Mouse (Mus musculus) adrenal gland, adult 2 months (tissue): ENCODE measurements around the gene Washc3. TPM values are rescaled to one million over a fixed set of nuclear protein-coding genes. Genes with fewer than 3 reads are reported as not detected.

Source experiments
- DNase-seq: peaks from one replicate; pipeline ENCODE4 v3.0.0; 2021
- long read RNA-seq: library from polyadenylated mRNA; stranded (forward); transcript quantifications from one replicate; pipeline ENCODE4 v2.0.0, GENCODE M21; 2021
- polyA plus RNA-seq: library from polyadenylated mRNA; depleted of rRNA; stranded (reverse); fragments of >200 nt; gene quantifications from 2 replicates; pipeline ENCODE4 v1.2.3, GENCODE M21; 2012; rRNA removed
- total RNA-seq, 2 experiments: library from RNA; stranded (reverse); gene quantifications; 2 replicates each; pipeline ENCODE4 v1.2.3; 2021

Gene Washc3
- total RNA-seq (10 to 100 TPM; 52.5 to 55.0 TPM), polyA plus RNA-seq (3.8 and 6.2 TPM in 2 replicates)
- long read RNA-seq, transcript Washc3-201 (7 exons, 1,052 nt), result major isoform, 20 of 32 reads
- long read RNA-seq, transcript Washc3-203 (7 exons, 838 nt), result minor isoform, 9 of 32 reads
- long read RNA-seq, partial matches to known transcripts, result 2 of 32 reads
- long read RNA-seq, other reads (novel, unspliced or antisense), result 1 of 32 reads

GRCm38 (mm10) chr10:88200951-88201638 lies at the start of gene Washc3:
Gene Washc3, plus strand, starts transcription at chr10:88201093.
- DNase-seq, result peak; percentile 93

DNA sequence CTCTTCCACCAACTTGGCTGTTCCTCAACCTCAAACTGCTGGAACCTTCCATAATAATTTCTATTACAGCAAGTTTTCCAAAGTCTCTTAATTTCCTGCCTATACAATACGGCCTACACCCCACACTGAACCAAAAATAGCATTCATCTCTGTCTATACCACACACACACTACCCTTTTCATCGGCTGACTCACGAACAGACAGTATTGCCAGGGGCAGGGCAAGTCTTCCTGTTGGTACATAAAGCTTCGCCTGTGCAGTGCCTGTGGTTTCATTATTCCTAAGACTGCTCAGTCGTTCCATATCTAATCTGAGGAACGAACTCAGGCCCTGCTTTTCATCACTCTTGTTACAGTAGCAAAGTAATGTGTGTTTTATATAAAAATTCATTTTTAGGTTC lies 49.2 kb upstream of the Washc3 start:
- no peak for DNase-seq

DNA sequence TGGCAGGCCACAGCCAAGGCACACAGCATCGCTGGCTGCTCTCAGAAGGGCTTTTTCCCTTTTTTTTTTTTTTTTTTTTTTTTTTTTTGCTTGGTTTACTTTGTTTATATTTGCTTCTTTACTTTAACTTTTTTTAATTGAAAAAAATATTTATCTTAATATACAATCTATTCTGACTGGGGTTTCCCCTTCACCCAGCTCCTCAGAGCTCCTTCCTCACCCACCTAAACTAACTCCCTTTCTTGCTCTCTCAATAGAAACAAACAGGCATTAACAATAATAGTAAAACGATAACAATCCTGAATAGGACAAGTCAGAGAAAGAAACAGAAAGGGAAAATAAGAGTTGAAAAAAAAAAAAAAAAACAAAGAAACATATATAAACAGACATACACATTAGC lies 38.8 kb upstream of the Washc3 start:
- no peak for DNase-seq

GRCm38 (mm10) chr10:88162676-88163075 lies 38.2 kb upstream of the Washc3 start:
- DNase-seq, result no peak

- no peak for DNase-seq
These were observed 34.7 kb upstream of the Washc3 start for GRCm38 (mm10) chr10:88166158-88166557.

GRCm38 (mm10) chr10:88167438-88168077 lies 33.3 kb upstream of the Washc3 start:
- DNase-seq, result no peak

DNA sequence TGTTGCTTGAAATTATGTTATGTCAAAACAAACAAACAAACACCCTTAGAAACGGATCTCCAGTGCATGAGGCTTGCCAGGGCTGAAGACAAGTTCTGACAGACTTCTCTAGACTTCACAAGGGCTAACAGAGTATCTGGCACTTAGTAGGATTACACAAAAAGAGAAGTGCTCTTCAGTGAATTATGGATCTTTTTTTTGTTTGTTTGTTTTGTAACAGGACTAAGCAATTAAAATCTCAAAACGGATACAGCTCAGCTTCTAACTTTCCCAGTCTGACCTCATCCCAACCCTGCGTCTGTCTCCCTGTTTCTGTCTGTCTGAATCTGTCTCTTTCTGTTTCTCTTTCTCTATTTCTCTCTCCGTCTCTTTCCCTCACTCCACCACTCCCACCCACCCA lies 352 bp upstream of the Washc3 start:
- DNase-seq, result no peak

- no peak for DNase-seq
These were observed 757 bp downstream of the Washc3 start for GRCm38 (mm10) chr10:88201650-88202049.

DNA sequence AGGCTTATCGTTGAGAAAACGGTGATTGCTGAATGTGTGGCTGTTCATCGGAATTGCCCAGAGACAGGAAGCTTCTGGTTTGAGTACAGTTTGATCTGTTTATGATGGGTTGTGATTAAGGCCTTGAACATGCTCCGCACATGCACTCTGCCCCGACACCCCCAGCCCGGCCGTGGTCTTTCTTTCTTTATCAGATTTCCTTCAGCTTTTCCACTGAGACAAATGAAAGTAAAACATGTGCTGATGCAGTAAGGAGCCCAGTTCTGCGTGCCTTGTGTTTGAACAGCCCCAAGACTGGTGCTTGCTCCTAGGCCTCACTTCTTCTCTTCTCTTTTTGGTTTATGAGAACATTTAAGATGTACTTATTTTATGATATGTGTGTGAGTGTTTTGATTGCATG lies 1.7 kb downstream of the Washc3 start:
- no peak for DNase-seq

DNA sequence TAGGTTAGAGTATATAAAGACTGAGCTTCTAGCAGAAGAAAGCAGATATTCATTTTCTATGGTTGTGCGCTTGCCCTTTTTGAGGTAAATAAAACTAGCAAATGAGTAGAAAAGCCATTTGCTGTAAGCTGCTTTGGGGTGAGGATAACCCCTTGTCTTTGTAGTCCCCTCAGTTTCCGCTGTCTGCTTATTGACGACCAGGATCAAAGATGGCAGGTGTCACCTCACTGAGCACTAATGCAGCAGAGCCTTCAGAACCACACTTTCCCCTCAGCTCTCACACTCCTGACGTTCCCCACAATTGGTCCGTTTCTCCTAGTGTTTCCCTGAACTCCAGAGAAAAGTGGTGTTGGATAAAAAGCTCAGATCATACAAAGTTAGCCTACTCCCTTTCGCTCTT lies 2.3 kb downstream of the Washc3 start:
- DNase-seq, result no peak

- no peak for DNase-seq
These were observed 11.8 kb downstream of the Washc3 start for GRCm38 (mm10) chr10:88212644-88213043.

- no peak for DNase-seq
These were observed 14.1 kb downstream of the Washc3 start for GRCm38 (mm10) chr10:88214800-88215514.

- peak; percentile 60 for DNase-seq
These were observed 17.3 kb downstream of the Washc3 start for GRCm38 (mm10) chr10:88218161-88218560.

DNA sequence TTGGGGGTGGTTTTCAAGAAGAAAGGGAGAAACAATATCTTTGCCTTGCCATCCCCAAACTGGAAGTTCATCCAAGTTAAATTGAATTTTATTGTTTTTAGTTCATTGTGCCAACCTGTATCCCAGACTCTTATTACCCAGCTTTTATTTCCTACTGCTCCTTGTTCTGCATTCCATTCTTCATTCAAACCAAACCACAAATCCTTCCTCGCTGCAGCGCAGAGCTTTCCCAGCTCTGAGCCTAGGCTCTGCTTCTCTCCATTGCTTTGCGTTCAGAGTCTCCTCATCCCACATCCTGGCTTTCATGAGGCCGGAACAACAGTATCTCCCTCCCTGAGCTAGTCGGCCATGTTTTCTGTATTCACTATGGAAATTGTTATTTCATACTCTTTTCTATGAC lies 20.8 kb downstream of the Washc3 start:
- DNase-seq, result no peak

DNA sequence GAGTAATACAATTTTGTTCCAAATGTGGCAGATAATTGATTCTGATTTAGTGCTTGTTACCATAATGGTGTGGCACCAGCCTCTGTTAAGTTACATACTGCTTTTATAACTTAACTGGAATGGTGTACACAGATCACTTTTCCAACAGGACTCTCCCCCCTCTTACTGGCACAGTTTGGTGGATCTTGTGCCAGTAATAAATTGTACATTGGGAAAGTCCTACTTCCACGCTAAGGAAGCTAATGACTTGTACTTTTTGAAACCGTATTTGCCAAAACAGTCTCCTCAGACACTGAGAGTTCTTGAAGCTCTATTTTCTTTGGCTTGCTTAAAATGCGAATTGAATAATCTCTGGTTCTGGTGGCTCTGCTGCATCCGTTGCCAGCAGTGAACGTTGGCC lies 24.5 kb downstream of the Washc3 start:
- DNase-seq, result no peak

DNA sequence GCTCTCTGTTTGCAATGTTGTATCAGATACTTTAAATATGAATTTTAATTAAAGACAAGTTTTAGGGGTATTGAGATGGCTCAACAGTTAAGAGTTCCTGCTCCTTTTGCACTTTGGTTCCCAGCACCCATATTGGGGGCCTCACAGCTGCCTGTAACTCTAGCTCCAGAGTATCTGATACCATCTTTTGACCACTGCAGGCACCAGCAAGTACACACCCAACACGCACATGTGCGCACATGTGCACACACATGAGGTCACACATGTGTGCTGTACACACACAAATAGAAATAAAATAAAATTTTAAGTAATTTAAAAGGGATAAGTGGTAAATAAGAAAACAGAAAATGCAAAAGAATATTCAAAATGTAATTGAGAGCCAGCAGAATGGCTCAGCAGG lies 27.1 kb downstream of the Washc3 start:
- no peak for DNase-seq

DNA sequence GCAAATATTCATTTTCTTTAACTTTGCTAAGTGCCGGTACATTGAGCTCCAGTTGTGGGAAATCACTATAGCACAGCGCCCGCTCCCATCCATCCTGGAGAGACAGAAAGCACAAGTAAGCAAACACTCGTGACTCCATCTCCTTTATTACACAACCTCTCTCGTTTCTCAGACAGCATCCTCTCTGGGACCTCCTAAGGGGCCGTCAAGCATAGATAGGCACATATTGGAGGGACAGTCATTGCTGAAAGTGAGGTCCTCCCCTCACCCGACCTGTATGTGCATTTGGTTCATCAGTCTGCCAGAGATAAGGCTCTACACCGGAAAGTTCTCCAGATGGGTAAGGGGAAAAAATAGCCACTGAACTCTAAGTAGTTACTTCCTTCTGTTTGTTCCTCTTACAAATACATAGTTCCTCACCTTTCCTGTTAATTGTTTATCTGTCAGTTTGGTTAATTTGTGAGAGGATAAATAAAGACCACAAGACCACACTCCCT lies 27.7 kb downstream of the Washc3 start:
- DNase-seq, result no peak

GRCm38 (mm10) chr10:88231671-88232070 lies 30.8 kb downstream of the Washc3 start:
- no peak for DNase-seq

DNA sequence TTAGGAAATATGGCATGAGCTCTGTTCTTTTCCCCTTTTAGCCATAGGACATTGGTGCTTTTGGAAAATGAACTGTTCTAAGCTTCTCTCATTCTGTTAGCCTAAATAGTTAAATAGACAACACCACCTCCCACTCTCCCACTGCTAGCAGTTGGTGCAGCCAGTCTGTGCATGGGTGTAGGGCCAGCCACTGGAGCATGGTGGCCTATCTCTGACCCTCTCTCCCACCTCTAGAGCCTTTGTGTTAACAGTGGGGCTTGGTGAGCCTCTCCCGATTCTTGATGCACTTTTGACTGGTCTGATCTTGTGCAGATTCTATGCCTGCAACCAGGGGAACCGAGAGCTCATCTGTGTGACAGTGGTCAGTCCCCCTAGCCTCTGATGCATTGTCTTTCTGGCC lies 31.9 kb downstream of the Washc3 start:
- no peak for DNase-seq

DNA sequence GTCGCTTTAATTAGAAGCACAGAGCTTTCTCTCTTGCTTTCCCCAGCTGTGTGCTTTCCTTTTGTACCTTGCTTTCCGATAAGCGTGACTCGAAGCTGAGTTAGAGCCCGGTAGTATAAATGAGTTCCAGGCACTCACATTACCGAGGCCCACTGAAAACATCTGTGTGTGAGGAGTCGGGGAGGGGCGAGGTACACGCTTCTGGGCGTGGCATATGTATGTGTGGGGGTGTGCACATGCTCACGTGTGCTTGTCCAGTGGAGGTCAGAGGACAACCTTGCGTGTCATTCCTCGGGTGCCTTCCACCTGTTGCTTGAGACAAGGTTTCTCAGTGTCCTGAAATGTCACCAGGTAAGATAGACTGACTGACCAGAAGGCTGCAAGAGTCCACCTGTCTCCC lies 43.8 kb downstream of the Washc3 start:
- no peak for DNase-seq

DNA sequence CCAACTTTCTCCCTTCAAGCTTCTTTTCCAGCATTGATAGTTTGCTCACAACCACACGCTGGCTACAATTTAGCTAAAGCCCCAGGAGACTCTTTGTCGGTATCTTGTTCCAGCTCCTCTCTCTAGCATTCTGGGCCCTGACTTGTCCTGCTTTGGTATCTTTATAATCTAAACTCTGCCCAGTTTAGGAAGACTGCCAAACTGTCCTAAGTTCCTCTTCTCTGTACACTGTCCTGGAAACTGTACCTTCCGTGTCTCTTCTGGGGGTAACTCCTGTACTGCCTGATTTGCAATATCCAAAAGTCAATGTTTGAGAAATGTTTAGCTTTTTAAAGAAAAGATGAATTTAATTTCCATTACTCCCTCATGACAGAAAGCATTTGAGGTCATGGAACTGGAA lies 49.4 kb downstream of the Washc3 start:
- no peak for DNase-seq

DNA sequence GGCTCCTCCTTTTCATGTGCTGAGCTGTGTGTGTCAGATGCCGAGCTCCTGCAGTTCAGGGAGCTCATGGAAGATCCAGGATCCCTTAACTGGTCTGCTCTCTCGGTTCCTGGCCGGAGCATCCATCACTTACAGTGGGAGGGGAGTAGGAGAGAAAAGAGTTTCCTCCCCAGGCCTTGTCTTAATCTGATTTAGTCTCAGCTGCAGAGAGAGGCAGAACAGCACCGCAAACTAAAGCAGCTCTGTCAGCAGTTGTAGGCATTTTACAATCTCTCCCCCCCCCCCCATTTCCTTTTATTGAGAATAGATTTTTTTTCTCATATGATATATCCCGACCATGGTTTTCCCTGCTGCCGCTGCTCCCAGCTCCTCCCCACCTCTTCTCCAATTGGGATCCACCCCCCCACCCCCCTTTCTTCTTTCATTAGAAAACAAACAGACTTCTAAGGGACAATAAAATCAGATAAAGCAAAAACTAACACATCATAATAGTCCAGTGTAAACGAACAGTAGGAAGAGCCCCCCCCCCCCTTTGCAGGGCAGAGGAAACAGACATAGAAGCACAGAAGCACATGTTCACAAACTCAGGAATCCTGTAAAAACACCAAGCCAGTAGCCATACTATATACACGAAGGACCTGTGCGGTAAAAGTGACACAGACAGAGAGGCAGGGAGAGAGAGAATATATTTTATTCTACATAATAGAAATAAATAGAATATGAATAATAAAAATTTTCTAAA lies 51.4 kb downstream of the Washc3 start:
- no peak for DNase-seq
